Comparison of ENCODE assay signal across 8 mouse cellular contexts in the genomic region with DNA sequence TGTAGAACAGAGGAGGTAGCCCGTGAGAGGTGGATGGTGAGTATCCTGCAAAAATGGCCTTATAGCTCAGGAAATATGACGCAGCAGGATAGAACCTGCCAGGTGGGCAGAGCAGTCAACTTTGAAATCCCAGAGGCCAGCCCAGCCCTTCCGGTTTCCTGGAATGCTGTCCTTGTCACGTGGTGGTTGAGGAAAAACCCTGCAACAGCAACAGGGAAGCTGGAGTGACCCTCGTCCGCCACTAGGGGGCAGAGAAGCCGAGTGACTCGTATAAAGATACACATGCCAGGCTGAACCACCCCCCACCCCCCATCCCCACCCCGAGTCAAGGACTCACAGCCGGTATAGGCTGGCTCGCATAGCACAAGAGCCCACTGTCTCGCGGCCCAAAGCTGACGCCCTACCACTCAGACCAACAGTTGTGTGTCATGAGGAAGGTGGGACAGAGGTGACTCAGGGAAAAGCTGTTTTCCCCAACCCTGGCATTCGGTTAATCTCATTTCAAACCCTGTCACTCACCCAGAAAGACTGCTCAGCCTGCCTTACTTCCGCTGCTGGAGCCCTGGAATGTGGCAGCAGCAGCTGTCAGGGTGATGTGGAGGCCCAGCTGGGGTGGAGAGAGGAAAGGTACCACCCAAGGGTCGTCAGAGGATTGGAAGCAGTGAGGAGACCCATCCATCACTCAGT.
A peak's percentile ranks its signal among the peaks of the same experiment; 100 is the strongest.
DNase-seq lines count a peak whose midpoint lies in the region; ATAC-seq and TF ChIP-seq lines count a peak whose summit lies in the region.

No protein-coding gene starts in this region.

- TF ChIP-seq POLR2A in cortical plate, adult 2 months (IDR thresholded peaks at IDR 0.05; ENCODE audit: extremely low read depth, insufficient read depth, low read length): no peak

- H3K27me3 ChIP-seq in intestine, embryonic 14.5 days (replicated peaks; ENCODE audit: control insufficient read depth, insufficient read depth, low read length): no peaks in the 10 kb centered on the region

- no peak overlapping the region for H3K4me3 ChIP-seq in cortical plate, adult 2 months (ENCODE audit: insufficient read depth, low read length)
- peak overlapping the region; percentile 15; the same call in 1 of the 2 replicates for H3K4me3 ChIP-seq in intestine, embryonic 14.5 days (ENCODE audit: low read depth, low read length)

- peaks cover 3% of the 10 kb centered on the region for H3K4me1 ChIP-seq in cortical plate, adult 2 months (ENCODE audit: control insufficient read depth, insufficient read depth, low read length)
- peaks cover 15% of the 10 kb centered on the region for H3K4me1 ChIP-seq in intestine, embryonic 14.5 days (replicated peaks; ENCODE audit: control insufficient read depth, insufficient read depth, low read length)

- intact Hi-C loops in gastrocnemius, postnatal 36 days (cut with DNase I): loop anchor here (5.0 kb wide), 1 partner anchor 229 kb away; no protein-coding TSS in a partner anchor
- intact Hi-C loops in left cerebral cortex, postnatal 14 days (cut with DNase I): no loop called here

- peak; percentile 90 for ATAC-seq in intestine, embryonic 14.5 days (replicated peaks; ENCODE audit: low FRiP score, low TSS enrichment, low read depth)
- ATAC-seq in megakaryocyte progenitor cell, adult 5-6 weeks (replicated peaks; ENCODE audit: poor library complexity): peak; percentile 75

- peak overlapping the region; percentile 22; the same call in 1 of the 2 replicates for H3K9ac ChIP-seq in intestine, embryonic 14.5 days (ENCODE audit: low read length)

- no peaks in the 10 kb centered on the region for H3K36me3 ChIP-seq in intestine, embryonic 14.5 days (ENCODE audit: control insufficient read depth, insufficient read depth, low read length)

- no peaks in the 10 kb centered on the region for H3K9me3 ChIP-seq in intestine, embryonic 14.5 days (ENCODE audit: control insufficient read depth, low read length)

- H3K4me2 ChIP-seq in intestine, embryonic 14.5 days (ENCODE audit: low read length): peak overlapping the region; percentile 67

- no peak overlapping the region for H3K27ac ChIP-seq in cortical plate, adult 2 months (ENCODE audit: insufficient read depth, low read length)
- peak overlapping the region; percentile 60 for H3K27ac ChIP-seq in intestine, embryonic 14.5 days (ENCODE audit: low read depth)

- WGBS in intestine, embryonic 14.5 days: 3% methylated on average over 17 of the region's 17 CpGs

- peak; percentile 88 for DNase-seq in WW6 (ENCODE audit: low read depth, low spot score)
- DNase-seq in gastrocnemius, postnatal 36 days: peak; percentile 74 to 83
- DNase-seq in intestine, embryonic 14.5 days (ENCODE audit: low spot score): peak; percentile 94
- peak; percentile 72 to 92 for DNase-seq in left cerebral cortex, postnatal 14 days (ENCODE audit: low spot score in 2 of 2)
- peak; percentile 66 to 69 for DNase-seq in right cerebral cortex, postnatal 36 days (ENCODE audit: low spot score in 2 of 2)
- peak; percentile 87 for DNase-seq in yolk sac, embryonic 10.5 days (ENCODE audit: low spot score)

- peak; percentile 56 for TF ChIP-seq CTCF in cortical plate, adult 2 months (IDR thresholded peaks at IDR 0.05; ENCODE audit: extremely low read depth, insufficient read depth, low read length)
